Comparison of ENCODE assay signal across 8 mouse cellular contexts in the genomic region with DNA sequence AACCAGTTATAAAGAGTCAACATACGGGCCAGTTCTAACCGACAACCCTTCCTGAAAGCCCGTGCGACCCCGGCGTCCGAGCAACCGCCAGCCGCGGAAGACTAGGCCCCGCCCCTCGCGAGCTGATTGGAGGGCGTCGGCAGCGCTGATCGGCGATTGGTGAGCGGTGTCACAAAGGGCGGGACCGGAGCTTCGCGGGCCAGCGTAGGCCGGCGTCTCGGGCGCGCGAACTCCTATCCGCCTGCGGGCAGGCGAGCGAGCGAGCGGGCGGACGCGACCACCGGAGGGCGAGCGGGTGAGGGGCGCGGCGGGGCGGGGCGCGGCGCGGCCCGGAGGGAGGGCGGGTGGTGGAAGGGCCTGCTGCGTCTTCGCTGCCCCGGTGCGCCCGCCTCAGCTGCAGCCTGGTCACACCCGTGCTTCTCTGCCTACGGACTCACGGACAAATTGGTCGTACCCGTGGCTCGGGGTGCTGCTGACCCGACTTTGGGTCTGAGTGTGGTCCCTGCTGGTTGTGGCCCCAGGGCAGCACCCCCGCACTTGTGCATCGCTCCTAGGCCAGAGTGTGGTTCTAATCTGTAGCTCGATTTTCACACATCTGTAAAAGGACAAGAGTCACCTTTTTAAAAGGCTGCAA. TPM values are rescaled to one million over a fixed set of nuclear protein-coding genes. Genes with fewer than 3 reads are reported as not detected.
DNase-seq lines count a peak whose midpoint lies in the region; ATAC-seq and TF ChIP-seq lines count a peak whose summit lies in the region.

A gene (plus strand): TSS at position 205 of the 634 bp plus-strand sequence.

- no peak for TF ChIP-seq EP300 in ES-Bruce4 (IDR thresholded peaks at IDR 0.05; ENCODE audit: insufficient read depth, low read depth, low read length)

- peak; percentile 92 for ATAC-seq in cerebellum, adult (ENCODE audit: insufficient number of reproducible peaks, low FRiP score, low TSS enrichment)
- peak; percentile 97 for ATAC-seq in forebrain, embryonic 14.5 days
- peak; percentile 92 for ATAC-seq in neutrophil, adult 5-6 weeks (ENCODE audit: extremely low read depth, insufficient number of reproducible peaks, low FRiP score, poor library complexity, severe bottlenecking)

- peak; percentile 95 for DNase-seq in forebrain, embryonic 14.5 days (ENCODE audit: low spot score)
- peak; percentile 86 for DNase-seq in heart, postnatal 25 days (ENCODE audit: low spot score)
- peak; percentile 85 to 91 for DNase-seq in layer of hippocampus, adult 18-20 months (ENCODE audit: low spot score in 2 of 2)
- DNase-seq in lung, adult 2 months, result peak; percentile 92
- peak; percentile 87 for DNase-seq in thymus, adult 18-20 months

- H3K36me3 ChIP-seq in ES-Bruce4 (ENCODE audit: control insufficient read depth, insufficient read depth, low read length, poor library complexity, severe bottlenecking), result peaks cover 6% of the 10 kb centered on the region; the same call in 1 of the 2 replicates
- peaks cover 23% of the 10 kb centered on the region for H3K36me3 ChIP-seq in forebrain, embryonic 14.5 days (ENCODE audit: control insufficient read depth, insufficient read depth, low read length)

- peak within 1 kb of the TSS; percentile 81 for H3K9ac ChIP-seq in ES-Bruce4 (ENCODE audit: low read depth, poor library complexity, severe bottlenecking)
- peak within 1 kb of the TSS; percentile 75 for H3K9ac ChIP-seq in forebrain, embryonic 14.5 days (ENCODE audit: low read length)

- no peak for TF ChIP-seq CTCF in ES-Bruce4 (IDR thresholded peaks at IDR 0.05; ENCODE audit: low read depth, low read length)
- no peak for TF ChIP-seq CTCF in lung, adult 2 months (IDR thresholded peaks at IDR 0.05; ENCODE audit: insufficient read depth, low read length)

- under 1% methylated on average over 66 of the region's 67 CpGs for WGBS in forebrain, embryonic 14.5 days
- WGBS in lung, adult 2 months, result under 1% methylated on average over 57 of the region's 67 CpGs

- H3K4me1 ChIP-seq in ES-Bruce4 (ENCODE audit: control insufficient read depth, insufficient read depth, low read length), result peaks cover 5% of the 10 kb centered on the region
- peaks cover 11% of the 10 kb centered on the region; the same call in 1 of the 2 replicates for H3K4me1 ChIP-seq in forebrain, embryonic 14.5 days (ENCODE audit: control insufficient read depth, insufficient read depth, low read length)
- peaks cover 3% of the 10 kb centered on the region; the same call in 1 of the 2 replicates for H3K4me1 ChIP-seq in lung, adult 2 months (ENCODE audit: control insufficient read depth, insufficient read depth, low read length)

- H3K4me3 ChIP-seq in ES-Bruce4 (ENCODE audit: low read depth, low read length), result peak within 1 kb of the TSS; percentile 88
- peak within 1 kb of the TSS; percentile 59 for H3K4me3 ChIP-seq in forebrain, embryonic 14.5 days (ENCODE audit: low read depth, low read length)
- peak within 1 kb of the TSS; percentile 75 for H3K4me3 ChIP-seq in lung, adult 2 months (replicated peaks; ENCODE audit: extremely low read depth, low read depth, low read length)

- peak; percentile 54 for TF ChIP-seq POLR2A in ES-Bruce4 (IDR thresholded peaks at IDR 0.05; ENCODE audit: insufficient read depth, low read length)
- peak; percentile 30; the same call in 1 of the 2 replicates for TF ChIP-seq POLR2A in lung, adult 2 months (IDR thresholded peaks at IDR 0.05; ENCODE audit: borderline replicate concordance, extremely low read depth, low read depth, low read length)

- no peaks in the 10 kb centered on the region for H3K27me3 ChIP-seq in ES-Bruce4 (ENCODE audit: control insufficient read depth, insufficient read depth, low read length, poor library complexity, severe bottlenecking)
- H3K27me3 ChIP-seq in forebrain, embryonic 14.5 days (replicated peaks; ENCODE audit: control insufficient read depth, insufficient read depth, low read length), result no peaks in the 10 kb centered on the region

- no peaks in the 10 kb centered on the region for H3K9me3 ChIP-seq in ES-Bruce4 (replicated peaks; ENCODE audit: control insufficient read depth, insufficient read depth, low read length, poor library complexity, severe bottlenecking)
- no peaks in the 10 kb centered on the region for H3K9me3 ChIP-seq in forebrain, embryonic 14.5 days (replicated peaks; ENCODE audit: control insufficient read depth, low read length)

- H3K27ac ChIP-seq in ES-Bruce4 (ENCODE audit: insufficient read depth, low read length), result no peak within 1 kb of the TSS
- H3K27ac ChIP-seq in forebrain, embryonic 14.5 days (ENCODE audit: low read depth, low read length), result peak within 1 kb of the TSS; percentile 24; the same call in 1 of the 2 replicates

- peak within 1 kb of the TSS; percentile 67 for H3K4me2 ChIP-seq in forebrain, embryonic 14.5 days (ENCODE audit: low read length)

- intact Hi-C loops in heart, postnatal 25 days (cut with DNase I), result no loop called here

RNA-seq across cellular contexts. Expression of the gene that starts here (rescaled TPM):
- polyA plus RNA-seq in ES-Bruce4 (2011; ENCODE audit: insufficient read depth, insufficient read length, low read depth, missing spikeins), result 4.3 and 7.0 TPM in 2 replicates
- 7.4 and 10.3 TPM in 2 replicates for polyA plus RNA-seq in forebrain, embryonic 14.5 days (2014; fragmentation: Nextera tagmentation; extraction: Ambion mirVana)
- total RNA-seq in heart, postnatal 25 days (2021), result 1 to 10 TPM; 3.4 to 5.4 TPM
- total RNA-seq in layer of hippocampus, adult 18-20 months (2021), result 1 to 10 TPM; 7.3 to 8.2 TPM
- 0.32 and 0.89 TPM in 2 replicates for polyA plus RNA-seq in lung, adult 2 months (2012; rRNA removed)
- total RNA-seq in neutrophil, adult 5-6 weeks (2017), result 33.5 and 41.4 TPM in 2 replicates

Comparison
In these comparisons a context has a peak if more than half of its experiments do, and no peak if none do; other contexts are left out.
1. Peak in DNase-seq and H3K4me3 ChIP-seq in lung, adult 2 months; RNA of the gene not detected or under 1 TPM.